Mouse (Mus musculus) liver, embryonic 12.5 days (tissue): ENCODE data around the gene Def6. TPM values are rescaled to one million over a fixed set of nuclear protein-coding genes. Genes with fewer than 3 reads are reported as not detected.

Experiments used
- ATAC-seq: fragments of 200-750 bp; cut with Nextera tagmentation; 2 replicates; pipeline ENCODE4 v1.8.0; 2017; ENCODE audit warnings: moderate number of reproducible peaks, mild to moderate bottlenecking, moderate library complexity
- H3K27ac ChIP-seq: fragments of 300-500 bp; sonication (generic); 2 replicates; pipeline ENCODE4 v1.5.1; 2016; ENCODE audit warnings: mild to moderate bottlenecking
- H3K27me3 ChIP-seq: fragments of 300-500 bp; sonication (generic); replicated peaks from 2 replicates; pipeline ENCODE4 v1.6.1; 2016; ENCODE audit warnings: mild to moderate bottlenecking, moderate library complexity
- H3K36me3 ChIP-seq: fragments of 300-500 bp; sonication (generic); 2 replicates; pipeline ENCODE4 v1.6.1; 2016; ENCODE audit warnings: mild to moderate bottlenecking, moderate library complexity
- H3K4me1 ChIP-seq: fragments of 300-500 bp; sonication (generic); 2 replicates; pipeline ENCODE4 v1.6.1; 2016
- H3K4me2 ChIP-seq: fragments of 300-500 bp; sonication (generic); 2 replicates; pipeline ENCODE4 v1.6.1; 2016; ENCODE audit warnings: mild to moderate bottlenecking, moderate library complexity
- H3K4me3 ChIP-seq: fragments of 300-500 bp; sonication (generic); 2 replicates; pipeline ENCODE4 v1.5.1; 2016; ENCODE audit warnings: mild to moderate bottlenecking, moderate library complexity
- H3K9ac ChIP-seq: fragments of 300-500 bp; sonication (generic); 2 replicates; pipeline ENCODE4 v1.6.1; 2016; ENCODE audit warnings: mild to moderate bottlenecking, moderate library complexity
- H3K9me3 ChIP-seq: fragments of 300-500 bp; sonication (generic); replicated peaks from 2 replicates; pipeline ENCODE4 v1.6.1; 2016; ENCODE audit warnings: mild to moderate bottlenecking, moderate library complexity
- WGBS: fragments of 180-500 bp; shearing (Covaris S2); methylation state at CpG from one replicate; pipeline ENCODE4 v1.1.7; 2016; ENCODE audit not compliant: insufficient replicate concordance; 5-methylcytosine and 5-hydroxymethylcytosine counted together
- polyA plus RNA-seq: library from polyadenylated mRNA; unstranded; fragments of >200 nt; fragmentation: Nextera tagmentation; extraction: Ambion mirVana; gene quantifications from 2 replicates; pipeline ENCODE4 v1.2.1, GENCODE M21; 2016

The Def6 gene
- polyA plus RNA-seq, 1 experiment from 2014 or later: 25.2 TPM

- peaks cover 53% of the 10 kb centered on the region for H3K36me3 ChIP-seq
- no peak overlapping the region for H3K4me3 ChIP-seq
- WGBS: 30% methylated on average over 6 of the region's 6 CpGs
- H3K4me1 ChIP-seq: peaks cover 75% of the 10 kb centered on the region
- ATAC-seq: peak; percentile 37; the same call in 1 of the 2 replicates
- H3K27ac ChIP-seq: peak overlapping the region; percentile 30; the same call in 1 of the 2 replicates
- H3K9ac ChIP-seq: no peak overlapping the region
- H3K27me3 ChIP-seq: no peaks in the 10 kb centered on the region
- peak overlapping the region; percentile 12; the same call in 1 of the 2 replicates for H3K4me2 ChIP-seq
- no peaks in the 10 kb centered on the region for H3K9me3 ChIP-seq
Observed at GRCm38 (mm10) chr17:28247613-28248012, 40.0 kb downstream of the Def6 start.

- Histone ChIP-seq H3K4me3 (no peak overlapping the region), H3K4me2 (no peak overlapping the region), H3K27me3 (no peaks in the 10 kb centered on the region), H3K9me3 (no peaks in the 10 kb centered on the region), H3K9ac (no peak overlapping the region), H3K27ac (no peak overlapping the region), H3K36me3 (peaks cover 41% of the 10 kb centered on the region), H3K4me1 (peaks cover 79% of the 10 kb centered on the region)
- WGBS: 44% methylated on average over 12 of the region's 12 CpGs
- ATAC-seq: no peak
Observed at GRCm38 (mm10) chr17:28249062-28249461, 41.5 kb downstream of the Def6 start.

GRCm38 (mm10) chr17:28251579-28252280, 44.2 kb downstream of the Def6 start:
- Histone ChIP-seq H3K36me3 (peaks cover 30% of the 10 kb centered on the region), H3K4me3 (no peak overlapping the region), H3K4me2 (no peak overlapping the region), H3K9ac (no peak overlapping the region), H3K27ac (0 out of 2 replicates have a peak overlapping the region, but pooled peaks have one; percentile 22), H3K9me3 (no peaks in the 10 kb centered on the region), H3K27me3 (no peaks in the 10 kb centered on the region), H3K4me1 (peaks cover 78% of the 10 kb centered on the region)
- no peak for ATAC-seq
- WGBS: 58% methylated on average over 12 of the region's 12 CpGs

- ATAC-seq: no peak
- H3K4me3 ChIP-seq: no peak overlapping the region
- WGBS: 78% methylated on average over 5 of the region's 5 CpGs
- no peaks in the 10 kb centered on the region for H3K9me3 ChIP-seq
- H3K4me1 ChIP-seq: peaks cover 78% of the 10 kb centered on the region
- H3K9ac ChIP-seq: no peak overlapping the region
- H3K27ac ChIP-seq: no peak overlapping the region
- peaks cover 30% of the 10 kb centered on the region for H3K36me3 ChIP-seq
- no peak overlapping the region for H3K4me2 ChIP-seq
- H3K27me3 ChIP-seq: no peaks in the 10 kb centered on the region
Observed at GRCm38 (mm10) chr17:28252281-28252648, 44.7 kb downstream of the Def6 start.

- no peak for ATAC-seq
- H3K27me3 ChIP-seq: no peaks in the 10 kb centered on the region
- no peak overlapping the region for H3K27ac ChIP-seq
- 79% methylated on average over 7 of the region's 7 CpGs for WGBS
- H3K9me3 ChIP-seq: no peaks in the 10 kb centered on the region
- H3K36me3 ChIP-seq: peaks cover 30% of the 10 kb centered on the region
- H3K4me1 ChIP-seq: peaks cover 80% of the 10 kb centered on the region
- H3K9ac ChIP-seq: no peak overlapping the region
- no peak overlapping the region for H3K4me3 ChIP-seq
- no peak overlapping the region for H3K4me2 ChIP-seq
Observed at GRCm38 (mm10) chr17:28253216-28253615, 45.6 kb downstream of the Def6 start.

GRCm38 (mm10) chr17:28254804-28255203, 47.2 kb downstream of the Def6 start:
- H3K36me3 ChIP-seq: peaks cover 38% of the 10 kb centered on the region
- WGBS: 51% methylated on average over 4 of the region's 4 CpGs

GRCm38 (mm10) chr17:28255651-28256050, 48.1 kb downstream of the Def6 start:
- 23% methylated on average over 5 of the region's 5 CpGs for WGBS
- Histone ChIP-seq H3K36me3 (peaks cover 34% of the 10 kb centered on the region), H3K9ac (peak overlapping the region; percentile 34; the same call in 1 of the 2 replicates), H3K9me3 (no peaks in the 10 kb centered on the region), H3K27me3 (no peaks in the 10 kb centered on the region), H3K4me1 (peaks cover 84% of the 10 kb centered on the region), H3K4me2 (no peak overlapping the region), H3K27ac (peak overlapping the region; percentile 61), H3K4me3 (no peak overlapping the region)
- ATAC-seq: no peak

More at GRCm38 (mm10) chr17:28254804-28255203, 47.2 kb downstream of the Def6 start:
- Histone ChIP-seq H3K4me1 (peaks cover 76% of the 10 kb centered on the region), H3K4me2 (no peak overlapping the region), H3K9ac (no peak overlapping the region), H3K4me3 (no peak overlapping the region), H3K27ac (no peak overlapping the region), H3K27me3 (no peaks in the 10 kb centered on the region), H3K9me3 (no peaks in the 10 kb centered on the region)
- no peak for ATAC-seq

- no peak for ATAC-seq
- H3K4me2 ChIP-seq: peak overlapping the region; percentile 27
- no peak overlapping the region for H3K4me3 ChIP-seq
- H3K9ac ChIP-seq: 0 out of 2 replicates have a peak overlapping the region, but pooled peaks have one; percentile 1
- H3K36me3 ChIP-seq: peaks cover 22% of the 10 kb centered on the region
- H3K9me3 ChIP-seq: no peaks in the 10 kb centered on the region
- 33% methylated on average over 13 of the region's 13 CpGs for WGBS
- H3K27ac ChIP-seq: peak overlapping the region; percentile 61
- peaks cover 86% of the 10 kb centered on the region for H3K4me1 ChIP-seq
- H3K27me3 ChIP-seq: no peaks in the 10 kb centered on the region
Observed at GRCm38 (mm10) chr17:28256651-28257328, 49.2 kb downstream of the Def6 start.

GRCm38 (mm10) chr17:28258325-28258724, 50.7 kb downstream of the Def6 start:
- Histone ChIP-seq H3K27me3 (no peaks in the 10 kb centered on the region), H3K4me1 (peaks cover 77% of the 10 kb centered on the region), H3K27ac (0 out of 2 replicates have a peak overlapping the region, but pooled peaks have one; percentile 32), H3K36me3 (peaks cover 13% of the 10 kb centered on the region), H3K9ac (no peak overlapping the region), H3K4me2 (no peak overlapping the region), H3K4me3 (no peak overlapping the region), H3K9me3 (no peaks in the 10 kb centered on the region)
- WGBS: 82% methylated on average over 9 of the region's 9 CpGs
- no peak for ATAC-seq

GRCm38 (mm10) chr17:28259890-28260542, 52.4 kb downstream of the Def6 start:
- Histone ChIP-seq H3K4me3 (no peak overlapping the region), H3K36me3 (peaks cover 13% of the 10 kb centered on the region), H3K9me3 (no peaks in the 10 kb centered on the region), H3K27ac (no peak overlapping the region), H3K27me3 (no peaks in the 10 kb centered on the region), H3K4me1 (peaks cover 78% of the 10 kb centered on the region), H3K9ac (no peak overlapping the region), H3K4me2 (no peak overlapping the region)
- WGBS: 58% methylated on average over 16 of the region's 16 CpGs
- peak; percentile 23; the same call in 1 of the 2 replicates for ATAC-seq

GRCm38 (mm10) chr17:28260543-28260909, 52.9 kb downstream of the Def6 start:
- 77% methylated on average over 9 of the region's 9 CpGs for WGBS
- ATAC-seq: no peak
- no peaks in the 10 kb centered on the region for H3K9me3 ChIP-seq
- H3K4me1 ChIP-seq: peaks cover 78% of the 10 kb centered on the region
- no peak overlapping the region for H3K27ac ChIP-seq
- peaks cover 13% of the 10 kb centered on the region for H3K36me3 ChIP-seq
- H3K4me2 ChIP-seq: no peak overlapping the region
- H3K27me3 ChIP-seq: no peaks in the 10 kb centered on the region
- no peak overlapping the region for H3K9ac ChIP-seq
- H3K4me3 ChIP-seq: no peak overlapping the region

- peak; percentile 42; the same call in 1 of the 2 replicates for ATAC-seq
- Histone ChIP-seq H3K4me3 (no peak overlapping the region), H3K27ac (no peak overlapping the region), H3K27me3 (no peaks in the 10 kb centered on the region), H3K9ac (no peak overlapping the region), H3K4me1 (peaks cover 70% of the 10 kb centered on the region), H3K9me3 (no peaks in the 10 kb centered on the region), H3K36me3 (peaks cover 13% of the 10 kb centered on the region), H3K4me2 (peak overlapping the region; percentile 1; the same call in 1 of the 2 replicates)
- WGBS: 69% methylated on average over 11 of the region's 11 CpGs
Observed at GRCm38 (mm10) chr17:28261795-28262194, 54.2 kb downstream of the Def6 start.
